Mouse (Mus musculus) heart, embryonic 13.5 days (tissue): ENCODE measurements around the gene Wipi2. TPM values are rescaled to one million over a fixed set of nuclear protein-coding genes. Genes with fewer than 3 reads are reported as not detected.

ENCODE experiments used
- ATAC-seq: fragments of 200-750 bp; cut with Nextera tagmentation; 2 replicates; pipeline ENCODE4 v1.8.0; 2017; ENCODE audit warnings: moderate TSS enrichment; ENCODE audit not compliant: insufficient number of reproducible peaks, low FRiP score, low TSS enrichment; ENCODE audit errors: extremely low read depth
- H3K27ac ChIP-seq: fragments of 300-500 bp; sonication (generic); replicated peaks from 2 replicates; pipeline ENCODE4 v1.5.1; 2015; ENCODE audit warnings: moderate library complexity, mild to moderate bottlenecking, inconsistent platforms
- H3K27me3 ChIP-seq: fragments of 300-500 bp; sonication (generic); replicated peaks from 2 replicates; pipeline ENCODE4 v1.6.1; 2015; ENCODE audit warnings: mild to moderate bottlenecking, inconsistent platforms
- H3K36me3 ChIP-seq: fragments of 300-500 bp; sonication (generic); 2 replicates; pipeline ENCODE4 v1.6.1; 2015; ENCODE audit warnings: mild to moderate bottlenecking, inconsistent platforms
- H3K4me1 ChIP-seq: fragments of 300-500 bp; sonication (generic); 2 replicates; pipeline ENCODE4 v1.6.1; 2015; ENCODE audit warnings: inconsistent platforms
- H3K4me2 ChIP-seq: fragments of 300-500 bp; sonication (generic); 2 replicates; pipeline ENCODE4 v1.6.1; 2015; ENCODE audit warnings: inconsistent platforms, mild to moderate bottlenecking, moderate library complexity
- H3K4me3 ChIP-seq: fragments of 300-500 bp; sonication (generic); 2 replicates; pipeline ENCODE4 v1.5.1; 2015; ENCODE audit warnings: moderate library complexity, mild to moderate bottlenecking, inconsistent platforms
- H3K9ac ChIP-seq: fragments of 300-500 bp; sonication (generic); 2 replicates; pipeline ENCODE4 v1.6.1; 2015; ENCODE audit warnings: inconsistent platforms, mild to moderate bottlenecking, moderate library complexity
- H3K9me3 ChIP-seq: fragments of 300-500 bp; sonication (generic); 2 replicates; pipeline ENCODE4 v1.6.1; 2016; ENCODE audit warnings: inconsistent platforms
- WGBS: fragments of 180-500 bp; shearing (Covaris S2); methylation state at CpG from one replicate; pipeline ENCODE4 v1.1.7; 2015; ENCODE audit warnings: mixed read lengths; 5-methylcytosine and 5-hydroxymethylcytosine counted together
- polyA plus RNA-seq: library from polyadenylated mRNA; unstranded; fragments of >200 nt; fragmentation: Nextera tagmentation; extraction: Ambion mirVana; gene quantifications from 2 replicates; pipeline ENCODE4 v1.2.1, GENCODE M21; 2015

The Wipi2 gene
- polyA plus RNA-seq, 1 experiment from 2014 or later = 25.8 TPM

DNA sequence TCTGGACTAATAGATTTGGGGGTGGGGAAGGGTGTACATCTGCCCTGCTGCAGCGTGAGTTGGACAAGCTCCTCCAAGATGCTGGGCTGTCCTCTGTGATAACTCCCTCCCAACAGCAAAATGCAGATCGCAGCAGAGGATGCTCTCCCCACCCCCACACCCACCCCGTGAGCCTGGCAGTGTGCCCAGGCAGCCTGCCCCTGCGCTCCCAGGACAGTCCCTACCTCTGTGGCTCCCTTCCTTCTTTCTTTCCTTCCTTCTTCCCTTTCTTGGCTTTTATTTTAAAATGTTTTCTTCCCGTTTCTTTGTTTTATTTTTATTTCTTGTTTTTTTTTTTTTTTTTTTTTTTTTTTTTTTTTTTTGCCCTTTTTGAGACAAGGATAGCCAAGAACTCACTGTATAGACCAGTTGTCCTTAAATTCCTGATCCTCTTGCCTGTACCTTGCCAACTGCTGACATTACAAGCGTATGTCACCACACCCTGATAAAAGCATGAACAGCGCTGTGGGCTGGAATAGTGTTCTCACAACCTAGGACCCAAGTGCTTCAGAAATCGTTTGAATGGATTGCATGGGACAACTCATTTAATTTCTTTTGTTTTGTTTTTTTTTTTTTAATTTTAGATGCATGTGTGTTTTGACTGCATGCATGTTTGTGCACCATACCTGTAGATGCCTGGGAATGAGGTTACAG, 66.4 kb downstream of the Wipi2 start:
- no peak overlapping the region for H3K4me2 ChIP-seq
- no peak overlapping the region for H3K4me3 ChIP-seq
- H3K9me3 ChIP-seq = no peaks in the 10 kb centered on the region
- 42% methylated on average over 8 of the region's 8 CpGs for WGBS
- H3K27me3 ChIP-seq = peaks cover 55% of the 10 kb centered on the region
- H3K4me1 ChIP-seq = no peaks in the 10 kb centered on the region
- H3K36me3 ChIP-seq = no peaks in the 10 kb centered on the region
- ATAC-seq = no peak
- no peak overlapping the region for H3K9ac ChIP-seq
- H3K27ac ChIP-seq = no peak overlapping the region

DNA sequence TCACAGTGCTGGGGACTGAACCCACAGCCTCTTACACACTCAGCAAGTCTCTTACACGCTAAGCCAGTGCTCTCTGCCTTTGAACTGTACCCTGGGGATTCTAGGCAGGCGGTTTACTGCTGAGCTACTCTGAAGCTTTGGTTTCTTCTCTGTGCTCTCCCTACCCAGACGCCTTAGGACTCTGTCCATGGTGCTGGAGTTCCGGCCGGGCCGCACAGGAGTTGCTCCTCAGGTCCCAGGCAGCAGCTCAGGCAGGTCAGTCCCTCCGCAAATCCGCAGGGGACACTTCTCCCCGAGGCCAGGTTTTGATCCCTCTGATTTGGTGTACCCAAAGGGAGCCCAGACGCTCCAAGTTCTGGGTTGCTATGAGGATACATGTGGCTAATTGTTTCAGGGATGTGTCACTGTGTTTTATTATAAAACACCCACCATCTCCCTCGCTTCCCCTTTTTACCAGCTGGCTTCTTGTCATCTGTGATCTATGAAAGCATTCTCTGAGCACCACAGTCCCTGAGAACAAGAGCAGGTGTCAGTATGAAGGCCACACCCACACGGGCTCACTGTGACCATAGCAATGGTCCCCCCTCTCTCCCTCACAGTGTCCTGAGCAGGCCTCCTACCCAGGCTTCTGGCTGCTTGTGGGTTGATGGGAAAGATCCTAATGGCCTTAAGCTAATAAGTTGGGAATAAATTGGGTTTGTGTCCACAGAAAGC, 67.3 kb downstream of the Wipi2 start:
- no peak overlapping the region for H3K9ac ChIP-seq
- no peak overlapping the region for H3K4me3 ChIP-seq
- WGBS = 11% methylated on average over 12 of the region's 12 CpGs
- H3K27me3 ChIP-seq = peaks cover 54% of the 10 kb centered on the region
- no peak overlapping the region for H3K27ac ChIP-seq
- no peak for ATAC-seq
- H3K4me2 ChIP-seq = no peak overlapping the region
- H3K4me1 ChIP-seq = no peaks in the 10 kb centered on the region
- H3K36me3 ChIP-seq = no peaks in the 10 kb centered on the region
- no peaks in the 10 kb centered on the region for H3K9me3 ChIP-seq

DNA sequence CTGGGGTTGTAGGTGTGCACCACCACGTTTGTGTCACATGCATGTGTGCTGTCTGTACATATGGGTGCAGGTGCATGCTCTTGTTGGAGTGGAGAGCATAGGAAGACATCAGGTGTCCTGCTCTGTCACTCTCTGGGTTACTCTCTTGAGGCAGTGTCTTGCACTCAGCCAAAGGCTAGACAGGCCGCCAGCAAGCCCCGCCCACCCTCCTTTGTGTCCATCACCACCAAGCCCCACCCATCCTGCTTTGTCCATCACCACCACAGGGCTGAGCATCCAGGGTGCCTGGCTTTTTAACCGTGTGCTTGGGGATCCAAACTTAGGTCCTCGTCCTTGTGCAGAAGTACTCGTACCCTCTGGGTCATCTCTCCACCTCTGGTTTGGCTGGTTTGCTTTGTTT, 68.8 kb downstream of the Wipi2 start:
- no peak overlapping the region for H3K4me3 ChIP-seq
- H3K36me3 ChIP-seq = no peaks in the 10 kb centered on the region
- H3K4me1 ChIP-seq = 0 out of 2 replicates have a peak, but pooled peaks cover 2% of the 10 kb centered on the region
- H3K27ac ChIP-seq = no peak overlapping the region
- no peak overlapping the region for H3K9ac ChIP-seq
- no peaks in the 10 kb centered on the region for H3K9me3 ChIP-seq
- ATAC-seq = no peak
- H3K4me2 ChIP-seq = no peak overlapping the region
- WGBS = 26% methylated on average over 6 of the region's 6 CpGs
- peaks cover 65% of the 10 kb centered on the region for H3K27me3 ChIP-seq

DNA sequence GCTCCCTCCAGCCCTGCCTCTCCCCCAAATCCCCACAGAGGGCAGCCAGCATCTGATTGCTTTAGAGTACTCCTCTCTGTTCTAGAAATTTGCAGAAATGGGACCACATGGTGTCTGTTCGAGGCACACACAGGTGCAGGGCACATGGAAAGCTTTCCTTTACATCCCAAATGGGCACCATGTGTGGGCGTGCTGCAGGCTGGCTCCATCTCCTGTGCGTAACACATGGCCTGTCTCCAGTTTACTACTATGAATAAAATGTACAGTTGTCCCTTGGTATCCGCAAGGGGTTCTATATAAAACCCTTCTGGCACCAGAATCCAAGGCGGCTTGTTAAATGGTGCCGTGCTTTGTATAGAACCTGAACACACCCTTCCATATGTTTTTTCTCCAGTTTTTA, 69.4 kb downstream of the Wipi2 start:
- no peak overlapping the region for H3K4me2 ChIP-seq
- no peak overlapping the region for H3K4me3 ChIP-seq
- ATAC-seq = no peak
- 77% methylated on average over 6 of the region's 6 CpGs for WGBS
- no peaks in the 10 kb centered on the region for H3K36me3 ChIP-seq
- H3K9me3 ChIP-seq = no peaks in the 10 kb centered on the region
- H3K27me3 ChIP-seq = peaks cover 71% of the 10 kb centered on the region
- peaks cover 8% of the 10 kb centered on the region for H3K4me1 ChIP-seq
- H3K9ac ChIP-seq = no peak overlapping the region
- H3K27ac ChIP-seq = no peak overlapping the region

DNA sequence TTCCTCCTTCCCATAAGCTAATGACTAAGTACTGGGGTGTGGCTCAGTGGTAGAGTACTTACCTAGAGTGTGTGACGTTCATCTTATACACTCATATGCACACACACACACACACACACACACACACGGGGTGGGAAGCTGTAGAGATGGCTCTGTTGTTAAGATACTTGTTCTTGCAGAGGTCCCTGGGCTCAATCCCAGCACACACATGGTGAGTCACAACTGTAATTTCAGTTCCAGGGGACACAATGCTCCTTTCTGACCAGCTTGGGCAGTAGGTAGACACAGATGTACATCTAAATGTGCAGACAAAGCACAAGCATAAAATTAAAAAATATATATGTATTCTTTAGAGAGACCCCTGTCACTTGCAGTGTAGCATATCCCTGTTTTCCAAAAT, 70.2 kb downstream of the Wipi2 start:
- Histone ChIP-seq H3K9ac (no peak overlapping the region), H3K27me3 (peaks cover 78% of the 10 kb centered on the region), H3K4me1 (peaks cover 17% of the 10 kb centered on the region), H3K4me3 (no peak overlapping the region), H3K9me3 (no peaks in the 10 kb centered on the region), H3K4me2 (no peak overlapping the region), H3K27ac (no peak overlapping the region), H3K36me3 (no peaks in the 10 kb centered on the region)
- 52% methylated on average over 2 of the region's 2 CpGs for WGBS
- no peak for ATAC-seq

DNA sequence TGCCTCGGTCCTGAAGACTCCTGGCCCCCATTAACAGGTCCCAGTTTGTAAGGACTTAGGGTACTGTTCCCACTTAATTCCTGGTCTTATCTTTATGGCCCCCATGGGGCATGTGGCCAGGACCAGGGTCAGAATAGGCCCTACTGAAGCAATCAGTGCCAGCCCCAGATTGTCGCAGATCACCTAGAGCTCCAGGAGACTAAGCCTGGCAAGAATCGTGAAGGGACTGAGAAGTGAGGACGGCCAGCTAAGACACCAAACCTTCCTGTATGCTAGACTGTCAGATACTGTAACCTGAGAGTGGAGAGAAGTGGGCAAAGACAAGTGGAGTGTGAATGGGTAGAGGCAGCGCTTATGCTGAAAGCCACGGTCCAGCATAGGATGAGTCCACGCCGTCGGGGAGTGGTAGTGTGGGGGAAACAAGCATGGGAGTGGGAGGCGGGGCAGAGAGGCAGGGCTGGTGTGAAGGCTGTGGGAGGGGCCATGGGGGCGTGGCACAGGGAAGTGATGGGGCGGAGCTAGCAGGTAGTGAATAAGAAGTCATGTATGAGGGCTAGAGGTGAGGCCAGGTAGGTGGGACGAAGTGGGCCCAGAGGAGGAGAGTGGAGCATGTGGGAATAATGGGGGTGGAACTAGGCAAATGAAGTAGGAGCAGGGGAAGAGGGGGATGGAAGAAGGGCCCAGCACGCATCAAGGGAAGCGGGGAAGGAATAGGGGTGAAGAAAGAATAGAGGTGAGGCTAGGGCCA, 73.5 kb downstream of the Wipi2 start:
- WGBS = 7% methylated on average over 15 of the region's 15 CpGs
- Histone ChIP-seq H3K4me1 (peaks cover 17% of the 10 kb centered on the region), H3K4me3 (peak overlapping the region; percentile 63), H3K36me3 (no peaks in the 10 kb centered on the region), H3K27me3 (peaks cover 86% of the 10 kb centered on the region), H3K27ac (no peak overlapping the region), H3K4me2 (peak overlapping the region; percentile 95), H3K9me3 (no peaks in the 10 kb centered on the region), H3K9ac (no peak overlapping the region)
- ATAC-seq = peak; percentile 25; the same call in 1 of the 2 replicates

DNA sequence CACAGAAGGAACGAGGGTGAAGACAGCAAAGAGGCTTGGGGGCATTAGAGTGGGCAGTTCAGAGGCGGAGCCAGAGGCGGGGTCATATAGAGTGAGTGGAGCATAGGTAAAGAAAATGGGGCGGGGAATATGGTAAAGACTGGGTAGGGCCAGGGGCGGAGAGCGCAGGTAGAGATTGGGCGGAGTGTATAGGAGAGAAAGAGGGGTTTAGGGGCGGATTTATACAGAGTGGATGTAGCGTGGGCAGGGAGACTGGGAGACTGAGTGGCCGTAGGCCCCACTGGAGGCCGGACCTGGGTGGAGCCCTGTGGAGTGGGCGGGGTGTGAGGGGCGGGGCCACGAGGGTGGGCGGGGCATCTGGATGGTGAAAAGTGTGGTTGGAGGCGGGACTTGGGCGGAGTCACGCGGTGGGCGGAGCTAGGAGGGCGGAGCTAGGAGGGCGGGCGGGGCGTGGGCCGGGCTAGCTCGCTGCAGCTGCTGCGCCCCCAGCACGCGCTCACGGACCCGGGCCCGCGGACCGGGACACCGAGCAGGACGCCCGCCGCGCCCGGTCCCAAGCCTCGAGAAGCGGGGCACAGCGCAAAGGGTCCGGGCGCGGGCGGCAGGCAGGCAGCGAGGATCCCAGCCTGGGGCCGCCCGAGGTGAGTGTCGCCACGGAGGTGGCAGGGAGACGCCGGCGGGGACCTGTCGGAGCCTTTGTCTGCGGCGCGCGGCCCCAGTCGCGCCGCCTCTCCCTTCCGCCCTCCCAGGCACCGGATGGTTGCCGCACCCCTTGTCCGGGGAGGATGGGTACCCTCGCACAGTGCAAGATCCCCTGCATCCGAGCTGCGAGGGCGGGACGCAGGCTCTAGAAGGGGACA, 74.4 kb downstream of the Wipi2 start:
- no peaks in the 10 kb centered on the region for H3K9me3 ChIP-seq
- peaks cover 17% of the 10 kb centered on the region for H3K4me1 ChIP-seq
- peak overlapping the region; percentile 78 for H3K9ac ChIP-seq
- H3K4me2 ChIP-seq = peak overlapping the region; percentile 95
- no peaks in the 10 kb centered on the region for H3K36me3 ChIP-seq
- peak overlapping the region; percentile 63 for H3K4me3 ChIP-seq
- 2% methylated on average over 69 of the region's 72 CpGs for WGBS
- H3K27me3 ChIP-seq = peaks cover 77% of the 10 kb centered on the region
- ATAC-seq = peak; percentile 75
- no peak overlapping the region for H3K27ac ChIP-seq

DNA sequence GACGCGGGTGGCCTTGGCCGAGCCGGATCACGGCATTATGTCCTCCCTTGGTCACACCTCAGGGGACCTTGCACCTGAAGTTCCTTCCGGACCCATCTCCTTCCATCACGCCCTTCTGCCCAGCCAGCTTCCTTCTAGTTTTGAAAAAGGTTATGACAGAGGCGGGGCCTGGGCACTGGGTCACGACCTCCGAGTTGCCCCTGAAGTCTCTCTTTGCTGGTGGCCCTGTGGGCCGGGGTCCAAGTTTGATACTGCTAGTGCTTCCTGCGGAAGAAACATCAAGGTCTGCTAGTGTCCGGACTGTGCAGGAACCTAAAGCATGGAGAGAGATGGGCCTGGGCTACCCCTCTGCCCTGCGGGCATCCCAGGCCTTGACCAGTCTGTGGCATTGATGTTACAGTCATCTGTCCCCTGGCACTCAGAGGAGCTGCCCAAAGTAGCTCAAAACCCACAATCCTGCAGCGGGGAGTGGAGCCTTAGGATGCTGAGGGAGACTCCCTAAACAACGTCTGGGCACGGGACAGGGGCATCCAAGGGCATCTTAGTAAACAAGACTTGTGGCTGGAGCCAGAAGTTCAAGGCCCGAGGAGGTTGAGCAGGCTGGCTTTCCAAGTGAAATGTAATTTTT, 75.1 kb downstream of the Wipi2 start:
- peak overlapping the region; percentile 63 for H3K4me3 ChIP-seq
- H3K27ac ChIP-seq = no peak overlapping the region
- H3K27me3 ChIP-seq = peaks cover 73% of the 10 kb centered on the region
- WGBS = 24% methylated on average over 18 of the region's 18 CpGs
- peak overlapping the region; percentile 95 for H3K4me2 ChIP-seq
- peaks cover 17% of the 10 kb centered on the region for H3K4me1 ChIP-seq
- no peaks in the 10 kb centered on the region for H3K36me3 ChIP-seq
- H3K9me3 ChIP-seq = no peaks in the 10 kb centered on the region
- peak overlapping the region; percentile 78 for H3K9ac ChIP-seq
- ATAC-seq = no peak

DNA sequence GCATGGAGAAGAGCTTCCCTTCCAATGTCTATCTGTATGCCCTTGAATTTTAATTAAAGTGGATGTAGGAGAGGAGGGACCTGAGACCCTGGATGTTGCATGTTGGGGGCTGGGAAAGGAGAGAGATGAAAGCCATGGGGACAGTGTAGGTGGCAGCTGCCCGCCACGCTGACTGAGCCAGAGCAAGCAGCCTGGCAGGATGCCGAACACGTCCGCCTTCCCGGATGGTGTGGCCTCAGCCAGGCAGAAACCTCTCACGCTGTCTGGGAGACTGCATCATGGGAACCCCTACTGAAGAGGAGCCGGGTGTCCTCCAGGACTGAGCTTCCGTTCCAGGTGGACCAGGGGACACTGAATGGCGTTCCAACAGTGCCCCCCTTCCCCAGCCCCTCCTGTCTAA, 76.1 kb downstream of the Wipi2 start:
- Histone ChIP-seq H3K27me3 (peaks cover 65% of the 10 kb centered on the region), H3K4me1 (peaks cover 17% of the 10 kb centered on the region), H3K27ac (no peak overlapping the region), H3K4me2 (no peak overlapping the region), H3K9me3 (no peaks in the 10 kb centered on the region), H3K4me3 (no peak overlapping the region), H3K36me3 (no peaks in the 10 kb centered on the region), H3K9ac (no peak overlapping the region)
- ATAC-seq = no peak
- WGBS = 81% methylated on average over 10 of the region's 10 CpGs

DNA sequence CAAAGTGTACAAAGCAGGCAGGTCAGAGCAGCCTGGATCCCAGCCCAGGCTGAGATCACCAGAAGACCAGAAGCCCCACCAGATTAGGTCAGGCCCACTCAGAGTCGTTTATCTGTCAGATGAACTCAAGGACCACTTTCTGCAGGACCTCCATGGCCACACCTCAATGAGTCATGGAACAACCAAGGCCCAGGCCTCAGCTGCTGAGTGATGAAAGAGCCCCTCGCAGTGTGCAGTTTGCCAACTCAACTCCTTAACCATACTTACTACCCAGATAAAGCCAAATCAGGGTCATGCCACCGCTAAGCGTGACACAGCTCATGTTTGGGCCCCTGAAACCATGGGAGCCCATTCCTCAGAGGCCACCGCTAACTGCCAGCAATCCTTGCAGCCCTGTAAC, 80.2 kb downstream of the Wipi2 start:
- H3K4me3 ChIP-seq = no peak overlapping the region
- 75% methylated on average over 5 of the region's 5 CpGs for WGBS
- no peak overlapping the region for H3K9ac ChIP-seq

More for the DNA sequence above, 80.2 kb downstream of the Wipi2 start:
- H3K4me1 ChIP-seq = peaks cover under 1% of the 10 kb centered on the region
- H3K36me3 ChIP-seq = no peaks in the 10 kb centered on the region
- peaks cover 6% of the 10 kb centered on the region for H3K9me3 ChIP-seq
- no peak overlapping the region for H3K27ac ChIP-seq
- H3K4me2 ChIP-seq = no peak overlapping the region
- no peak for ATAC-seq
- H3K27me3 ChIP-seq = peaks cover 28% of the 10 kb centered on the region
